Mouse (Mus musculus) hematopoietic stem cell, adult 5-6 weeks (primary cell): ENCODE data around the gene Six4. TPM values are rescaled to one million over a fixed set of nuclear protein-coding genes. Genes with fewer than 3 reads are reported as not detected.
"Not testable (repeated sequence)": the region's sequence is repeated elsewhere in the genome, so short reads cannot be mapped to it uniquely, and the experiment has no call there.

Source experiments
- ATAC-seq, 2 experiments: fragments of 125-278 bp in 1 of 2; replicated peaks in 1 of 2; 2 replicates each; pipeline ENCODE4 v1.8.0; 2016 to 2017; ENCODE audit warnings: inconsistent platforms in 2 of 2, mild to moderate bottlenecking in 2 of 2, moderate number of reproducible peaks in 2 of 2, low read depth in 1 of 2, moderate TSS enrichment in 1 of 2; ENCODE audit not compliant: low FRiP score in 2 of 2, poor library complexity in 2 of 2, severe bottlenecking in 2 of 2, insufficient read depth in 1 of 2, low TSS enrichment in 1 of 2
- total RNA-seq: library from RNA; stranded (forward); fragments of 172-1452, 232-1000 nt; gene quantifications from 2 replicates; pipeline ENCODE4 v1.2.3, GENCODE M21; 2017

Gene Six4
- total RNA-seq, 1 experiment from 2014 or later: not detected

- no peak for ATAC-seq
These were observed 18.7 kb downstream of the Six4 start for GRCm38 (mm10) chr12:73094605-73095004.

GRCm38 (mm10) chr12:73094189-73094588 lies 19.1 kb downstream of the Six4 start:
- ATAC-seq: no peak

GRCm38 (mm10) chr12:73090672-73091335 lies 22.5 kb downstream of the Six4 start:
- no peak for ATAC-seq

DNA sequence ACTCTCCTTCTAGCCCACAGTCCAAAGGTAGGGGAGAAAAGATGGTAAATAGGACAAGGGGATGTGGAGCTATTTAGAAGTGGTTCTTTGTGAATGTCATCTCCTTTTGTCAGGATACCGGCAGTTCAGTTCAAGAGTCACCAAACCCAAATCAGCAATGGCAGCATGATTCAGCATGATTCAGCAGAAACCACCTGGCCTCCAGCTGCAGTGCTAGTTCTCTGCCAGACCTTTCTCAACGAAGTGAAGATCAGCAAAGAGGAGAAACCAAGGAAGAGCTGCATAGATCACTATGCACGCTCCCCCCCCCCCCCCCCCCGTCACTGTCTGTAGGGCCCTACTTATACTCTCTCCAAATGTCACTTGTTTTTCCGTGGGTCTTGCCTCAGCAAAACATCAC lies 24.3 kb downstream of the Six4 start:
- ATAC-seq: peak; percentile 45 to 73; a peak in 3 of 4 replicates

DNA sequence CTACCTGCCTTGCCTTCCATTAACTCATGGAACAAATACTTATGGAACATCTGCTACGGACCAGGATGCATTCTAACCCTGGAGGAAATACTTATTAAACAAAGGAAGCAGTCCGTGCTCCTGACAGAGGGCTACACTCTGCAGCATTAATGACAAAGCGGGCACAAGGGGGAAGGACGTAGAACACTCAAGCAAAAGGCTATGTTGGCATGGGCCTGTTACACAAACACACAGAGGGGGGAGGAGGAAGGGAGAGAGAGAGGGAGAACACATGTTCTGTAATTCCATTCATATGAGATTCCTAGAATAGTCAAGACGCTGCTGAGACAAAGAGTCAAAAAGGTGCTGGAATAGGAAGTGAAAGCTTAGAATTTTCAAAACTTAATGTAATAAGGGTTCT lies 24.8 kb downstream of the Six4 start:
- ATAC-seq: no peak

GRCm38 (mm10) chr12:73087086-73087485 lies 26.2 kb downstream of the Six4 start:
- ATAC-seq: no peak

DNA sequence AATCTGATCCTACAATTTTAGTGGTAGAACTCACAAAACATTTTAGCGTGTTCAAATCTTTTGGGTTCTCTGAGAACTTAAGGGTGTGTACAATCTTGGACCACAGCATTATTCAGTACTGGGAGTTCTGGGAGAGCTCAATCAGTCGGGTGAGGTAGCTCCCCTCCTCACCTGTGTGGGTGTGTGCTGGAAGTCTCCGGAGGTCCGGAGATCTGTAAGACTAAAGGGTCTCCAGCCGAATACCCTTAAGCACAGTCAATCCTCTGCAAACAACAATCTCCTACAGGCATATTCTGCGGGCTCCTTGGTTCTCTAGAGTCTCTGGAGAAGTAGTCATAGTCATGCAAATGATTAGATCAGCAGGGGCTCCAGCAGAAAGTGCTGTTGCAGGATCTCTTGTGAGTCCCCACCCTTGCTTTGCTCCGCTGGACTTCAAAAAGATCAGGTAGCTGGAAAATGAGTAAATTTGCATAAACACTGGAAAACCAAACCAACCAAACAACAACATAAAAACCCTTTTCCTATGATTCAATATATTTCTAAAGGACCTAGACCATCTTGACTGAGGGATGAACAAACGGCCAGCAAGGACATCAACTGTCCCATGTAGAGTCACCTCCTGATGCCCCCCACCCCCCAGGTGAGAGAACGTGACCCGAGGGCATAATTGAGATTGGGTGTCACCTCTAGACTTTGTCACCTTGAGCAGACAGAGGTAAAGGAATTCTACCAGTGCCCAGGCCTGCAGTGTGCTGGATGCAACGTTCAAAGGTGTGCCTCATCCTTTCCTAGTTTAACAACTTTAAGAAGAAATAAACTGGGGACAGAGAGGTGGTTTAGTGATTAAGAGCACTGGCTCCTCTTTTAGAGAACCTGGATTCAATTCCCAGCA lies 27.3 kb downstream of the Six4 start:
- no peak for ATAC-seq

DNA sequence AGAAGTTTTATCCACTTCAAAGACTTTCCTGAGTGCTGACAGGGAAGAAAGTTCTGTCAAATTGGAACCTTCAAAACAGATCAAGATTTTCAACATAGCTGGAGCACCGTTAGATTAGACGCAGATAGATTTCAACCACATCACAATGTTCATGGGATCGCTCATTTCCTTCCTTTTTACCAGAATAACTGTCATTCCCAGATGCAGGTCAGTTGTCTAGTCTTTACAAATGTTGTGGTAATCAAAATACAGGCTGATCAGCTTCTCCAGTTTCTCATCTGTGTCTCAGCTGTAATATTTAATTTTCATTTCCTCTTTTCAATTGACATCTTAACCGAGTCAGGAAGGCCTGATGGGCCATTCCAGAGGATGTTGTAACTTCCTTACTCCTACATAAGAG lies 29.5 kb downstream of the Six4 start:
- no peak for ATAC-seq

DNA sequence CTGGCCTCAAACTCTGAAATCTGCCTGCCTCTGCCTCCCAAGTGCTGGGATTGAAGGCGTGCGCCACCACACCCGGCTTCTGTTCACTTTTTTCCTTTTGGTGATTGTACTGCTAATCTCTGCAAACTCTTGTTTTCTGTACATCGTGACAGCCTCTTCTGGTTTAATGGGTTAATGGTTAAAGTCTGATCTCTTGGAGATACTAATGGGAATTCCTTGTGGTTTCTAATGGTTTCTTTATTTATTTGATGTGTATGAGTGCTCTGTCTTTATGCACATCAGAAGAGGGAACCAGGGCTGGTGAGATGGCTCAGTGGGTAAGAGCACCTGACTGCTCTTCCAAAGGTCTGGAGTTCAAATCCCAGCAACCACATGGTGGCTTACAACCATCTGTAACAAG lies 31.4 kb downstream of the Six4 start:
- not testable (repeated sequence) for ATAC-seq

DNA sequence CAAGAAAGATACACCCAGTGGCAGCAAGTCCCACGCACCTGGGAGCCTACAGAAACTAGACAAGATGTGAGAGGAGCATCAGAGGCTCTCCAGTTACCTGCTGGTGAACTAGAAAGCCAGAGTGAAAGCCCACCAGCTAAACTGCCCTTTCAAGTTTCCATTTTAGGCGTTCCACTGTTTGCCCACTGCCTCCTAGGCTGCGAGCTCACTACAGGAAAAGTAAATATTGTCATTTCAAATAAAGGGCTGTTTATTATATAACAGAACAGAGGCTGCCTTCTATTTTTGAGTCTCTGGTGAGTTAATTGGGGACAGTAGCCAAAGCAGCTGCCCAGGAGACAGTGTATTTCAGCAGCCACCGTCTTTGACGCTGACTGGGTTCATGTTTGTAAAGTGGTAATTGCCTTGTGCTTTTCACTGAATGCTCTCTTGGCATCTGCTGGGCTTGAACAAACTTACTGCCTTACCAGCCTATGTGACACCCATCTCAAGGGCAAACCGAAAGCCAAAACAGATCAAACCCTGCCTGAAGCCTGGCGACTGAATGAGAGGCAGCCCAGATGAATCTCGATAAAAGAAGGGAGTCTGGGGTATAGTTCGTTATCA lies 52.3 kb downstream of the Six4 start:
- no peak for ATAC-seq

- ATAC-seq: no peak
These were observed 55.8 kb downstream of the Six4 start for GRCm38 (mm10) chr12:73057492-73057891.

- ATAC-seq: no peak
These were observed 57.8 kb downstream of the Six4 start for GRCm38 (mm10) chr12:73055451-73055850.

- ATAC-seq: no peak
These were observed 58.6 kb downstream of the Six4 start for GRCm38 (mm10) chr12:73054576-73055185.

DNA sequence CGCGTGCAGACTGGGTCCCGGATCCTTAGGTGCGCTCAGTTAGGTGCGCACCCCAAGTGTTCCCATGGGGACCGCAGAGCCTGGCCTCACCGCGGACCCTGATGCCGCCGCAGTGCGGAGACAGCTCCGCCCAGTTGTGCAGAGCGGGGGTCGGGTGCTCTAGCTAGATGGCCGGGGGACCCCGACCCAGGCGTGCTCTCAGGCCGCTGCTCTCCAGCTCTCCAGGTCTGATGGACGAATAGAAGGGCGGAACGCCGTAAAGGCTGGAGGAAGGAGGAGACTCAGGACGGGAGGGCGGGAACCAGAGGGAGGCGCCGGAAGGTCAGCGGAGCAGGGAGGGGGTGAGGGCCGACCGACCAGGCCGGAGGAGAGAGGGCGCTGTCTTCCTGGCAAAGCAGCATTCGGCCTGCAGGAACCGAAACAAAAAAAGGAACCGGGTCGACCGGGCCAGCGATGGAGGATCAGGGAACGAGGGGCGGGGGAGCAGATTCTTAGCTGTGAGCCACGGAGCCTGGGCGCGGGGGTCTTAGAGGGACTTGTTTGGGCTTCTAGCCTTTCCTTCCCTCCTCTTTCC lies 59.5 kb downstream of the Six4 start, which contains the start of gene Six1:
TSS of gene Six1 (minus strand) at position 220 of the 574 bp plus-strand sequence.
- peak; percentile 20 to 58; a peak in 3 of 4 replicates for ATAC-seq

DNA sequence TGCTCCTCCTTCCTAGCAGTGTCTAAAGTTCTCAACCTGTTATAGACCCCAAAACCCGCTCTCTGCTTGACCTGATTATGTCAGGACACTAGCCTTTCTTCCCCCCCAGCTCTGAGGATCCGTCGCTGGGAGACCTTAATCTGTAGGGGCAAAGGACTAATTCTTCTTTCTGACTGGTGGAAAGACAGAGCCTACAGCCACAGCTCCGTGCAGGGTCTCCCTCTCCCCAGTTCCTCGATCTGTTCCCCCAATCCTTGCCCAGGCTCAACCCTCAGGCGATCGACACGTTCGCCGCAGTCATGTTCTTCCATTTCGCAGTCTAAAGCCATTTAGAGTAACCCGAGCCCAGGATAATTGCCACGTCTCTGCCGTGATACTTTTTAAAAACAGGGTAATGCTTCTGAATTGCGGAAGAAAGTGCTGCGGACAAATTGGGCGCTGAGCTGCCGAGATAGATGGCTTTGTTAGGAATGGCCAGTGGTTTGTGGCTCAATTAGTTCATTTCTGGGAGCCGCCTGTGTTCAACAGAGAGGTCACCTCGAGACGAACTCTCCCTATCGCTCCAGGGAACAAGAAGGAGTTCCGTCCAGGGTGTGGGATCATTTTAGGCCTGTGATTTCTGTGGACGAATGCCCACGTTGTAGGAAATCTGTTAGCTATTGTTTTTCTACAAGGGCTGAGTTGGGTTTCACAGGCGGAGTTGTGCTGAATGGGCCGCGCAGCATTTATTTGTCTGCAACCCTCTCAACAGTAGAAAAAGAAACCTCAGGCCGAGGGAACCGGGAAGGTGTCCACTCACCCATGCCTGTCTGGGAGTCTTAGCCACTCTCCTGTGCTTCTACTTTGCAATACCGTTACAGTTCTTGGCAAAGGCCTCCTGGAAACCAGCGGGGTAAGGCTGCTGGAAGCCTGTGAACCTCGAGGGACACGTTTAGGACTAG lies 60.3 kb downstream of the Six4 start:
- ATAC-seq: peak in 1 of 2 experiments; percentile 14; a peak in 1 of 4 replicates

DNA sequence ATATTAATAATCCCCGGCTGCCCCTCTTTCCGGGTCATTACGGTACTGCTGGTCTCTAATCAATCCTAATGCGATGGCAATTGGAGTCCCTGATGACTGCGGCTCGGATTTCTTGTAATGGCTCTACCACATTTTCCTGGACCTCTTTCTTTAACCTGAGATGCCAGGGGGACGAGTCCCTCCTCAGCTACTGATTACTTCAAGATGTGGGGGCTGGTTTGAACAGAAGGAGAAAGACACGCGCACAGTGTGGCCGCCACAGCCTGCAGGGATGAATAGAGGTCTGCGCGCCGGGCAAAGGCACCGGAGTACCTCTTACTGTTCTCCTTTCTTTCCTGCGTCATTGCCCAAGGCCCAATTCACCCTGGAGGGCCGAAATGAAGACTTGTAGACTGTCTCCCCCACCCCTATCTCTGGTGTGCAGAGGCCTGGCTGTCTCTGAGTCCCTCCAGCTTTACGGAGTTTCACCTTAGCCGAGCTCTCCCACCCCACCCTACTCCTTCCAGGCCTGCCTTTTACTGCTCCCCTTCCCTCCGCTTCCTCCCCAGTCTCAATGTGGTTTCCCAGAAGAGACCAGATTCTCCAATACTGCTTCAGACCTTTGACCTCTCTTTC lies 61.1 kb downstream of the Six4 start:
- no peak for ATAC-seq
